Mouse (Mus musculus): ENCODE measurements around the gene Polk. TPM values are rescaled to one million over a fixed set of nuclear protein-coding genes. Genes with fewer than 3 reads are reported as not detected.
A peak's percentile ranks its signal among the peaks of the same experiment; 100 is the strongest.

Gene Polk
- polyA plus RNA-seq, 1 experiment from 2014 or later = 12.0 TPM

DNA sequence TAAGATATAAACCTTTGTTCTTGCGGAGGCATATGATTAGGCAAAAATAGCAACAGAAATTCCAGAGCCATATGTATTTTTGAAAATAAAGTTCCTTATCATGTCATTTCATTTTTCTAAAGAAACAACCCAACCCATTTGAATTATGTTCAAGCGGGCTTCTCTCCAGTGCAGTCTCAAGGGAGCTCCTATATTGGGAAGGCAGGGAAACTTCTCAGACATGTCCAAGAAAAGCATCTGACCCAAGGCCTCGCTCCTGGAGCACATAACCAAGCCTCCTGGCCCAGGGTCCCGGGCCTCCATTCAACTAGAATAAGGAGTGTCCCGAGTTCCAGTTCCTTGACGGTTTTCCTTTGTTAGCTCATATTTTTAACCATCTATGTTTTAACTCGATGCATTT lies 91.5 kb downstream of the Polk start:
- peaks cover 3% of the 10 kb centered on the region; the same call in 1 of the 2 replicates for H3K4me1 ChIP-seq (ENCODE audit: control insufficient read depth, insufficient read depth, low read length)
- H3K27ac ChIP-seq (ENCODE audit: low read length) = no peak overlapping the region; the same call in 1 of the 2 replicates
- H3K4me3 ChIP-seq (replicated peaks; ENCODE audit: low read length) = no peak overlapping the region
- no peaks in the 10 kb centered on the region for H3K27me3 ChIP-seq (ENCODE audit: control insufficient read depth, insufficient read depth, low read length)
- no peaks in the 10 kb centered on the region for H3K9me3 ChIP-seq (replicated peaks; ENCODE audit: control insufficient read depth, low read length)
- ATAC-seq (ENCODE audit: insufficient read depth, low FRiP score) = peak; percentile 72; the same call in 1 of the 2 replicates
- WGBS = 63% methylated on average over 7 of the region's 7 CpGs
- no peak overlapping the region for H3K4me2 ChIP-seq (ENCODE audit: low read depth, low read length)
- H3K9ac ChIP-seq (ENCODE audit: low read length) = no peak overlapping the region
- no peaks in the 10 kb centered on the region for H3K36me3 ChIP-seq (ENCODE audit: control insufficient read depth, insufficient read depth, low read length)

DNA sequence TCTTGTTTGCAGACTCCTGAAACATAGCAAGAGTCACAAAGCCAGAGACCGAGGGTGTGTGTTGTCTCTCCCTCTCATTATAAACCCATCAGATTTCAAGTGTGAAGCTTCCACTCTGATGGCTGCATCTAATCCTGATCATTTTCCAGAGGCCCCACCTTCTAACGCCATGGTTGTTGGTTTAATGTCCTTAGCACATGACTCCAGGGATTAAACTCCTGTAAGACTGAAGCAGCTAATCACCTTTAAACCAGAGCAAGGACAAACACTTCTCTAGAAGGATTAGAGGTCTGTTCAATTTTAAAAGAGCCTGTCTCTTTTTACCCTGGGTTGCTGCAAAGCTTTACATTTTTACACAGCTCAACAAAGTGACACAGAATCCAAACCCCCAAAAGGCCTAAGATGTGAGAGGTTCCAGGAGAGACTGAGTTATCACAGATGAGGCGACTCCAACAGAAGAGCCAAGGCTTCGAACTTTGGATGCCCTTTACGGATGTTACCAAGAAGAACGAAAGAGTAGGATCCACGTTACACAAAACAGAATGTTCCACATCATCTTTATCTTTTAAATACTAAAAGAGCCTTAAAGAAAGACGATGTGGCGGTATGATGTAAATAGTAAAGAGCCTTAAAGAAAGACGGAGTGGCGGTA lies 92.0 kb downstream of the Polk start:
- H3K9me3 ChIP-seq (replicated peaks; ENCODE audit: control insufficient read depth, low read length) = no peaks in the 10 kb centered on the region
- ATAC-seq (ENCODE audit: insufficient read depth, low FRiP score) = peak; percentile 61
- 66% methylated on average over 11 of the region's 11 CpGs for WGBS
- H3K4me3 ChIP-seq (replicated peaks; ENCODE audit: low read length) = no peak overlapping the region
- no peaks in the 10 kb centered on the region for H3K27me3 ChIP-seq (ENCODE audit: control insufficient read depth, insufficient read depth, low read length)
- H3K9ac ChIP-seq (ENCODE audit: low read length) = no peak overlapping the region
- no peaks in the 10 kb centered on the region for H3K36me3 ChIP-seq (ENCODE audit: control insufficient read depth, insufficient read depth, low read length)
- H3K4me2 ChIP-seq (ENCODE audit: low read depth, low read length) = no peak overlapping the region
- H3K27ac ChIP-seq (ENCODE audit: low read length) = peak overlapping the region; percentile 69
- peaks cover 3% of the 10 kb centered on the region; the same call in 1 of the 2 replicates for H3K4me1 ChIP-seq (ENCODE audit: control insufficient read depth, insufficient read depth, low read length)

DNA sequence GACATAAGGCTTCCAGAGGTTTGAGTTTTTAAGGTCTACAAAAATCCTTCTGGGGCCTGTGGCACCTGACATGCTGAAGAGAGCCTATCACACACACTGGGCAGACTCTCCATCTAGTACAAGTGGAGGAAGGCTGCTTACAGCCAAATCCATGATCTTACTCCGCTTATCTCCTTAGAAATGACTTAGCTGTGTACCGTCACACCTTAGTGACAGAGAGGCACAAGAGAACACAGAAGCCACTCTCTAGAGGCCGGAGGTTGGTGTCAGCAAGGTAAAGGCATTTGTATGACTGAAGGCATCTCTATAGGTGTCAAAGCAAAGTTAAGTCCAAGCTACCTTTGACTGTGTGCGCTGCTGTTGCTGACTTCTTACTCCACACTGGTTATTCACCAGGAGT lies 101.9 kb downstream of the Polk start:
- no peaks in the 10 kb centered on the region for H3K27me3 ChIP-seq (ENCODE audit: control insufficient read depth, insufficient read depth, low read length)
- 0 out of 2 replicates have a peak, but pooled peaks cover 5% of the 10 kb centered on the region for H3K4me1 ChIP-seq (ENCODE audit: control insufficient read depth, insufficient read depth, low read length)
- no peak overlapping the region for H3K27ac ChIP-seq (ENCODE audit: low read length)
- no peak for ATAC-seq (ENCODE audit: insufficient read depth, low FRiP score)
- H3K36me3 ChIP-seq (ENCODE audit: control insufficient read depth, insufficient read depth, low read length) = no peaks in the 10 kb centered on the region
- 0 out of 2 replicates have a peak, but pooled peaks cover 4% of the 10 kb centered on the region for H3K9me3 ChIP-seq (replicated peaks; ENCODE audit: control insufficient read depth, low read length)
- no peak overlapping the region for H3K4me2 ChIP-seq (ENCODE audit: low read depth, low read length)
- 92% methylated on average over 4 of the region's 4 CpGs for WGBS
- no peak overlapping the region for H3K9ac ChIP-seq (ENCODE audit: low read length)
- no peak overlapping the region for H3K4me3 ChIP-seq (replicated peaks; ENCODE audit: low read length)

DNA sequence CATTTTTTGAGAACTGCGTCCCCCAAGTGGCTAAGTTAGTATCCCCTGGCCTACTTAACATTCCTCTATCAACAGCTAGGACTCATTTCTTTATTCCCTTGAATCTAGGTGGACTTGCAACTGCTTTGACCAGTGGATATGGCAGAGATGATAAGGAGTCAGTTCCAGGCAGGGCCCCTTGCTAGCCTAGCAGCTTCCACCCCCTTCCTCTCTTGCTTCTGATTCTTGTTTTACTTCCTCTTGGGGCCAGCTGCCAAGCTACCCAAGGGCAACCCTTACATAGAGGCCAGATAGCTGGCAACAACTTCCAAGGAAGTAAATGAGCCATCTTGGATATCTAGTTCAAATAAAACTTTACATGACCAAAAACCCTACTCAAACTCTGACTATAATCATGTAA lies 105.5 kb downstream of the Polk start:
- Histone ChIP-seq H3K9ac (ENCODE audit: low read length) (no peak overlapping the region), H3K4me1 (ENCODE audit: control insufficient read depth, insufficient read depth, low read length) (peaks cover 32% of the 10 kb centered on the region), H3K36me3 (ENCODE audit: control insufficient read depth, insufficient read depth, low read length) (no peaks in the 10 kb centered on the region), H3K4me2 (ENCODE audit: low read depth, low read length) (no peak overlapping the region), H3K27me3 (ENCODE audit: control insufficient read depth, insufficient read depth, low read length) (no peaks in the 10 kb centered on the region), H3K27ac (ENCODE audit: low read length) (no peak overlapping the region), H3K9me3 (replicated peaks; ENCODE audit: control insufficient read depth, low read length) (0 out of 2 replicates have a peak, but pooled peaks cover 4% of the 10 kb centered on the region), H3K4me3 (replicated peaks; ENCODE audit: low read length) (no peak overlapping the region)
- WGBS = 70% methylated on average over 1 of the region's 1 CpGs
- ATAC-seq (ENCODE audit: insufficient read depth, low FRiP score) = no peak

DNA sequence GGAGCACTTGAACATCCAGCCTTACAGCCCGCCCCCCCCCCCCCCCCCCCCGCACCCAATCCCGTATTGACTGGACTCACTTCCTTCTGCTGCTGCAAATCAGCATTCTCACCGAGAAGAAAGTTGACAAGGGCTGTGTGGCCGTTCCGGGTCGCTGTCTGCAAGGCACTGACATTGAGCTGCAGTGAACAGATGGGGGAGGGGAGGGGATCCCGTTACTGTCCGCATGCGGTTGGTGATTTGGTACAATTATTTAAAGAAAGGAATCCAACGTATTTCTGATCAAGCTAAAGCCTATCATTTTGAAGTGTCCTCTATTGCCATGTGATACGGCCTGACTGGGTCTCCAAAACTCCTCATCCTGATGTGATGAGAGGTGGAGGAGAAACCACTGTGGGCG lies 106.6 kb downstream of the Polk start:
- Histone ChIP-seq H3K36me3 (ENCODE audit: control insufficient read depth, insufficient read depth, low read length) (no peaks in the 10 kb centered on the region), H3K27me3 (ENCODE audit: control insufficient read depth, insufficient read depth, low read length) (no peaks in the 10 kb centered on the region), H3K27ac (ENCODE audit: low read length) (no peak overlapping the region), H3K9ac (ENCODE audit: low read length) (no peak overlapping the region), H3K9me3 (replicated peaks; ENCODE audit: control insufficient read depth, low read length) (0 out of 2 replicates have a peak, but pooled peaks cover 4% of the 10 kb centered on the region), H3K4me1 (ENCODE audit: control insufficient read depth, insufficient read depth, low read length) (peaks cover 34% of the 10 kb centered on the region), H3K4me2 (ENCODE audit: low read depth, low read length) (0 out of 2 replicates have a peak overlapping the region, but pooled peaks have one; percentile 13), H3K4me3 (replicated peaks; ENCODE audit: low read length) (no peak overlapping the region)
- WGBS = 42% methylated on average over 10 of the region's 13 CpGs
- ATAC-seq (ENCODE audit: insufficient read depth, low FRiP score) = no peak

DNA sequence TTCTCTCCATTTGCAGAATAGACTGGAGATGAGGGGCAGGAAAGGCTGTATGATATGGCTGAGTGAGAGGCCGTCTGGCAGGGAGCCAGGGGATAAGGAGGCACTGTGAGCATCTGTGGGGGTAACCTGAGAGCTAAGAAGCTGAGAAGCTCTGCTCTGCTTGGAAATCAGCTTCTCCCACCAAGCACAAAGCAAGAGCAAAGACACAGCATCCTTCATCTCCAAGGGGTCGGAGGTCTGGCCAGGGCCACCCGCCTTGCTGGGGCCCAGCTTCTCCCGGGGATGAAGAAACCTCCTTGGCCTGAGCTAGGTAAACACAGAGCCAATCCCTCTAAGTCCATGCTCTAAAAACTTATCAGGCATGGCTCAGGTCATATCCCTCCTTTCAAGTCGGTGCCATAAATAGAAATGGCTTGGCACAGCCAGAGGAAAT lies 107.5 kb downstream of the Polk start:
- peak overlapping the region; percentile 75 for H3K27ac ChIP-seq (ENCODE audit: low read length)
- H3K9me3 ChIP-seq (replicated peaks; ENCODE audit: control insufficient read depth, low read length) = 0 out of 2 replicates have a peak, but pooled peaks cover 4% of the 10 kb centered on the region
- no peak overlapping the region for H3K9ac ChIP-seq (ENCODE audit: low read length)
- H3K36me3 ChIP-seq (ENCODE audit: control insufficient read depth, insufficient read depth, low read length) = no peaks in the 10 kb centered on the region
- peaks cover 34% of the 10 kb centered on the region for H3K4me1 ChIP-seq (ENCODE audit: control insufficient read depth, insufficient read depth, low read length)
- no peaks in the 10 kb centered on the region for H3K27me3 ChIP-seq (ENCODE audit: control insufficient read depth, insufficient read depth, low read length)
- peak; percentile 55; the same call in 1 of the 2 replicates for ATAC-seq (ENCODE audit: insufficient read depth, low FRiP score)
- H3K4me3 ChIP-seq (replicated peaks; ENCODE audit: low read length) = no peak overlapping the region
- WGBS = 17% methylated on average over 5 of the region's 5 CpGs
- H3K4me2 ChIP-seq (ENCODE audit: low read depth, low read length) = no peak overlapping the region

DNA sequence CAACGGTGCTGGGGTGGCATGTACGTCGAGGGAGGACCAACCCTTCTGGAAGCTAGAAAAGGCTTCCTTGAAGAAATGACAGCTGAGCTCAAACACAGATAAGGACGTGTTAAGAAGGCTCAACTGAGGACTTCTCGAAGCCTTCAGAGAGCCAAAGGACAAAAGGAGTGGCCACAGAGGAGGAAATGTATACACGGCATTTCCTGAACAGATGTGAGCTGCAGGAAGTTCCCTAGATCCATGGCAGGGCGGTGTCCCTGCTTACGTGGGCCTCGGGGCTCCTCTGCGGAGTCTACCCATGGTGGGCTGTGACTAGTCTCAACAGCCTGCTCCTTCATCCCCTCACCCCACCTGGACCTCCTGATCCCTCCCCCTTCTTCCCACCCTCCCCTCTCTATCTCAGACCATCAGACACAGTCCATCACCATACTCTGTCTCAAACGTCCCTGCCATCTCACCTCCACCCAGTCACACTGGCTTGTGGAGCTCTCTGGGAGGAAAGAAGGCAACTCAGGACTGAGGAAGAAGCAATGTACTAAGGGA lies 108.7 kb downstream of the Polk start:
- Histone ChIP-seq H3K27ac (ENCODE audit: low read length) (peak overlapping the region; percentile 75; the same call in 1 of the 2 replicates), H3K36me3 (ENCODE audit: control insufficient read depth, insufficient read depth, low read length) (no peaks in the 10 kb centered on the region), H3K9me3 (replicated peaks; ENCODE audit: control insufficient read depth, low read length) (0 out of 2 replicates have a peak, but pooled peaks cover 4% of the 10 kb centered on the region), H3K9ac (ENCODE audit: low read length) (no peak overlapping the region), H3K4me3 (replicated peaks; ENCODE audit: low read length) (no peak overlapping the region), H3K4me2 (ENCODE audit: low read depth, low read length) (no peak overlapping the region), H3K27me3 (ENCODE audit: control insufficient read depth, insufficient read depth, low read length) (no peaks in the 10 kb centered on the region), H3K4me1 (ENCODE audit: control insufficient read depth, insufficient read depth, low read length) (peaks cover 34% of the 10 kb centered on the region)
- no peak for ATAC-seq (ENCODE audit: insufficient read depth, low FRiP score)
- 59% methylated on average over 11 of the region's 11 CpGs for WGBS

DNA sequence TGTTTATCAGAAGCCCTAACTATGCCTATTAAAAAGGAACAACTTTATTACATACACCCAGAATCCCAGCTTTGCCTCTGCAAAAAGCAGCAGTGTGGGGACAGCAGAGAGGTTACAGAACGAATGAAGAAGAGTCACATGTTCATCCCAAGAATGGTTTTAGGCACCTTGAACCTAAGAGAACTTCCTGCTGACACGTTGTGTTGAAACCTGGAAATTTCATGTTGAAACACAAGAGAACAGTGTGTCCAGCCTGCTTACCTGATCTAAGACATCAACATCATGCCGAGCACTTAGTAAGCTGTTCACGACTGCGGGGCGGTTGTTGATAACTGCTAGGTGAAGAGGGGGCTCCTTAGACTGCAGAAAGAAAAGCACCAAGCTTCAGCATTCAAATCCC lies 109.3 kb downstream of the Polk start:
- Histone ChIP-seq H3K4me1 (ENCODE audit: control insufficient read depth, insufficient read depth, low read length) (peaks cover 34% of the 10 kb centered on the region), H3K9ac (ENCODE audit: low read length) (no peak overlapping the region), H3K27ac (ENCODE audit: low read length) (peak overlapping the region; percentile 28; the same call in 1 of the 2 replicates), H3K36me3 (ENCODE audit: control insufficient read depth, insufficient read depth, low read length) (no peaks in the 10 kb centered on the region), H3K4me3 (replicated peaks; ENCODE audit: low read length) (no peak overlapping the region), H3K4me2 (ENCODE audit: low read depth, low read length) (no peak overlapping the region), H3K9me3 (replicated peaks; ENCODE audit: control insufficient read depth, low read length) (0 out of 2 replicates have a peak, but pooled peaks cover 4% of the 10 kb centered on the region), H3K27me3 (ENCODE audit: control insufficient read depth, insufficient read depth, low read length) (no peaks in the 10 kb centered on the region)
- ATAC-seq (ENCODE audit: insufficient read depth, low FRiP score) = no peak
- WGBS = 77% methylated on average over 6 of the region's 6 CpGs

DNA sequence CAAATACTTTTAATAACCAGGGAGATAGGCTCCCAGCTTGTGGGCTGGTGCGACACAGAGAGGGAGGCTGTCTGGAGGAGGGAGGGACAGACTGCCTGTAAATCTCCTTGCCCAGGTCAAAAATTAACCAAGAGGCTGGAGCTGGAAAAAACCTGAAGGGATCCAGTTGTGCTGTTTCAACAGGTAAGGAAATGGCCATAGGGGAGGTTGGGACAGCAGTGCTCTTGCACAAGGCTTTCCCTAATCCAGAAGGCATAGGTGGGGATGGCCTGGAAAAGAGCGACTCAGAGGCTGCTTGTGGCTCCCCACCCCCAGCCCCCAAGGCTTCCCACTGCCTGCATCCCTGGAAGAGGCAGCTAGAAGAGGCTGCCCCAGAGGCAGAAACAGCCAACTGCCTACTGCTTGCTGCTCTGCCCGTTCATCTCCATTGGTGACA lies 110.0 kb downstream of the Polk start:
- Histone ChIP-seq H3K9me3 (replicated peaks; ENCODE audit: control insufficient read depth, low read length) (0 out of 2 replicates have a peak, but pooled peaks cover under 1% of the 10 kb centered on the region), H3K27me3 (ENCODE audit: control insufficient read depth, insufficient read depth, low read length) (no peaks in the 10 kb centered on the region), H3K4me2 (ENCODE audit: low read depth, low read length) (0 out of 2 replicates have a peak overlapping the region, but pooled peaks have one; percentile 15), H3K36me3 (ENCODE audit: control insufficient read depth, insufficient read depth, low read length) (no peaks in the 10 kb centered on the region), H3K4me3 (replicated peaks; ENCODE audit: low read length) (no peak overlapping the region), H3K9ac (ENCODE audit: low read length) (no peak overlapping the region; the same call in 1 of the 2 replicates), H3K4me1 (ENCODE audit: control insufficient read depth, insufficient read depth, low read length) (peaks cover 34% of the 10 kb centered on the region), H3K27ac (ENCODE audit: low read length) (peak overlapping the region; percentile 82)
- 42% methylated on average over 3 of the region's 3 CpGs for WGBS
- ATAC-seq (ENCODE audit: insufficient read depth, low FRiP score) = peak; percentile 51; the same call in 1 of the 2 replicates

All from stomach, embryonic 16.5 days (tissue).